Mouse (Mus musculus): ENCODE measurements around the gene Cdkn2a.

Gene Cdkn2a

DNA sequence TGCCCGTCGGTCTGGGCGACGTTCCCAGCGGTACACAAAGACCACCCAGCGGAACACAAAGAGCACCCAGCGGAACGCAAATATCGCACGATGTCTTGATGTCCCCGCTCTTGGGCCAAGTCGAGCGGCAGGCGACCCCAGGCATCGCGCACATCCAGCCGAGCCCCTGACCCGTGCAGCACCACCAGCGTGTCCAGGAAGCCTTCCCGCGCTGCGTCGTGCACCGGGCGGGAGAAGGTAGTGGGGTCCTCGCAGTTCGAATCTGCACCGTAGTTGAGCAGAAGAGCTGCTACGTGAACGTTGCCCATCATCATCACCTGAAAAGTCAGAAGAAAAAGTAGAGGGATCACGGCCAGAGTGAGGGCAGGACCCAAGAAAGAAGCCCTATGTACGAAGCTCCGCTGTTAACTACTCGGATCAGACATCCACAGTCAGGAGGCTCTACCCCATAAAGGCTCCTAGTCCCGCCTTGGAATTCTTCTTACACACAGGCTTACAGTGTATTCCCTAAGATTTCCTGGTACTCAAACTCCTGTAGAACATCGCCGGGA, 17.7 kb downstream of the Cdkn2a start:
- no peak for DNase-seq

DNA sequence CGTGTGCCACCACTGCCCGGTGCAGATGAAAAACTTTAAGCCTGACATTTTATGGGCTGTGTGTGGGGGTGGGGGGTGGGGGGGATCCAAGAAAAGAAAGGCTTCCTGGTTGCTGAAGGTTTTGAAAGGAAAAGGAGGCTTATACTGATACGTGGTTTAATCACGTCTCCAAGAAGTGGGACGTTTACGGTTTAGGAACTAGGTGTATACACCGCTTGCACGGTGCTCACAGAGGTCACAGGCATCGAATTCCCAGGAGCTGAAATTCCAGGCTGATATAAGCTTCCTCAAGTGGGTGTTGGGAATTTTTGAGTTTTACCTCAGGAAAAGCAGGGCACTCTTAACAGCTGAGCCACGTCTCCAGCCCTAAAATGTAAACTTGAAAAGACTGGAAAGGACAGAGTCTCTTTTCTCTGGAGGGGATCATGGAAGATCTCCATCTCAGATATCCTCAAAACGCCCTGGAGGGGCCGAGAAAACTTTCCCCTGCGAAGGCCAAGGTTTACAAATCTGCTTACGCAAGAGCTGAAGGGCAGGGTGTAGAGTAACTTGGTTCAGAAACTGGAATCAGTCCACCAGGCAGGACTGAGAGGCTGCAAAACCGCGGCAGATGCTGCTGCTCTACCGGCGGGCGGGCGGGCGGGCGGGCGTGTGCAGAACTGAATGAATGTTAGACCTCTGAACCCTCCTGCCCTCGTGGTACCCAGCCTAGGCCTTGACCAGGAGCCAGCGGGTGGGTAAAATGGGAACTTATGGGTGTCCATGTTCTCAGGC, 18.5 kb downstream of the Cdkn2a start:
- no peak for DNase-seq

DNA sequence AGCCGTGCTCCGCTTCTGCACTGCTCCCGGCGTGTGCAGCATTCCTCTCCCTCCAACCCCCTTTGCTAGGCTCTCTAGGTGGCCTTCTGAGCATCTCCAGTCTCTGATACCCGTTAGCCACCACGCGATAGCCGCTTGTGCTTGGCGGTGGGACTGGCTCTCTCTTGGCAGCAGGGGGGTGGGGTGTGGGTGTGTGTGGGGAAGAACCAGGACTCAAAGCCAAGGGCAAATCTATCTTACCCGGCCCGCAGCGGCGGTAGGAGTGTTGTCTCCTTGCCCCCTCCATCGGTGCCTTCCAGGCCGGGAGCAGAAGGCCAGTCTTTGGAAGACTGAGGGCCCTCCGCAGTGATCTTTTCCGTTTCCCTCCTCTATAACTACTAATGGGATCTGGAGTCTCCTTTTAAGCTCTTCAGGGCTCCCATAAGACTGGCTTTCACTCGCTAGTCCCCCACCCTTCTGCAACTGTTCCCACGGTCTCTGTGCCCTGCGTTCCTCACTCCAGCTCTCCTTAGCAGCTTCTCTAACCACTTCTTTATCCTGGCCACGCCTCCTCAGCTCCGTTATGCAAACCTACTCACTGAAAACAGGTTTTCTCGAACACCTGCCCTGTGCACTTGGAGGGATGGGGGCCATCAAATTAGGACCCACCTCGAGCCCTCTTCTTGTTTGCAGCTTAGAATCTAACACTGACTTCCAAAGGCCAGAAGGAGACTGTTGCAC, 19.5 kb downstream of the Cdkn2a start:
- no peak for DNase-seq

DNA sequence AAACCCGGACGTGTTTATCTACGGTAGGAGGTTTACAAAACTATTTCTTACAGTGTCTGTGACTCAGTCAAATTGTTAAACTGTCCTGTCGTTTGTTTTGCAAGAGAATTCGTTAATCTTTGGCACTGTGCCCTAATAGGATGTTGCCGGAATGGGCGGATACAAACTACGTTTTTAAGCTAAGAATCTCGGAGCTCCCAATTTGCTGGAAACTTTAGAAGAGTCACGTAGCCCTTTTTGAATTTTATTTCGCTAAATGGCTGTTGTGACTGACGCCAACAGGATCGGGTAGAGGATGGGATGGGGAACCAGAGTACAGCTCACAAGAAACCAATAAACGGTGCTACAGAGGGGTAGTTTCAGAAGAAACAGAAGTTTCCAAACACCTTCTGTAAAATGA, 20.4 kb downstream of the Cdkn2a start:
- no peak for DNase-seq

DNA sequence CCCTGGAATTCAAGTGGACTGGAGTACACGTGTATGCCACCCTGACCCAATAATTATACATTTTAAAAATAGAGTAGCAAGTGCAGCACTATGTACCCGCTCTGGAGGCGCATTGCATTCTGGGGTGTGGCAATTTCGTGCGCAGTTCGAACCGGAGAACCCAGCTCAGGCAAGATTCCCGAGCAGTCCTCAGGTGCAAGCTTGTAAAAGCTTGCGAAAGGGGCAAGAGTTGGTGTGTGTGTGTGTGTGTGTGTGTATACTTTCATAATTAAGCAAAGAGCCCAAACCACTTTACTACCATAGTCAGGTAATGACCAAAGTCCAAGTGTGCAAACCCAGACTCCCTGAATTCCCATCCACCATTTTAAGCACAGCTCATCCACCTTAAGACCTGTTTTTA, 20.9 kb downstream of the Cdkn2a start:
- no peak for DNase-seq

DNA sequence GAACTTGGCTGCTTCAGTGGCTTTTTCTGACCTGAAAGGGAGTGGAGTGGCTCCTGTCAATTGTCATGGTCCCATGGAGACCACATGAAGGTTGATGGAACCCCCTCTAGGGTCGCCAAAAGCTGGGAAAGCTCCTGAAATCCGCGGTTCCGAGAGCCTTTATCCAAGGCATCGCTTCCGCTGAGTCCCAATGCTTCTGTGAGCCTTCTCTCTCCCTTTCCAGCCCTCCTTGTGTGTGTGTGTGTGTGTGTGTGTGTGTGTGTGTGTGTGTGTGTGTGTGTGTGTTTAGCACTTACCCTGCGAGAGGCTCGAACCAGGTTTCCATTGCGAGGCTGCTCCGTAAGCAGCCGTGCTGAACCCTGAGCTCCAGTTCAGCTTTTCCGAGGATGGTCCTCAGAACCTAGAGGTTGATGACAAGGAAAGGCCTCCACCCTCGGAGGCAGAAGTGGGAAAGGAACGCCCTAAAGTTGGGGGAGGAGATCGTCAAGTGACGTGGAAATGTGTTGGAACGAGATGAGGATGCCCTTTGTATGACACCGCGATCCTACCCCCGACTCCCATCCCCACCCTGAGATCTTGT, 21.4 kb downstream of the Cdkn2a start:
- no peak for DNase-seq

DNA sequence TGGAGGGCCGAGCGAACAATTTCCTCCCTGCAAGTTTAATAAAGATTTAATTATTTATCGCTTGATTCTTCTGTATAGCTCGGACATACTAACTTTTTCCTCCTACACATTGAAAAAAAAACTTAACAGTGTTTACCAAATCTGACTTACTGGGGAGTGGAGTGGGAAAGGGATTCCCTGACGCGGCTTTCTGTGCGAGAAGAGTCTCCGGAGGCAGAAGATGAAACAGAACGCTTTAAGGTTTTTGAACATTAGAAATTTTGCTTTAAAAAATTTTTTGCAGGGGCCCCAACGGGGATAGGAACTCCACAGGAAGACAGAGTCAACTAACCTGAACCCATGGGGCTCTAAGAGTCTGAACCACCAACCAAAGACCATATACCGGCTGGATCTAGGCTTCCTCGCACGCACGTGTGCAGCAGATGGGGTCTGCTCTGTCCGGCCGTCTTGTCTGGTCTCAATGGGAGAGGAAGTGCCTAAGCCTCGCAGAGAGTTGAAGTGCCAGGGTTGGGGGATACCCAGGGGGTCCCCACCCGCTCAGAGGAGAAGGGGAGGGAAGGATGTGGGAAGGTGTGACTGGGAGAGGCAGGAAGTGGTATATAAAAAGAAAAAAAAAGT, 22.2 kb downstream of the Cdkn2a start:
- DNase-seq: no peak

DNA sequence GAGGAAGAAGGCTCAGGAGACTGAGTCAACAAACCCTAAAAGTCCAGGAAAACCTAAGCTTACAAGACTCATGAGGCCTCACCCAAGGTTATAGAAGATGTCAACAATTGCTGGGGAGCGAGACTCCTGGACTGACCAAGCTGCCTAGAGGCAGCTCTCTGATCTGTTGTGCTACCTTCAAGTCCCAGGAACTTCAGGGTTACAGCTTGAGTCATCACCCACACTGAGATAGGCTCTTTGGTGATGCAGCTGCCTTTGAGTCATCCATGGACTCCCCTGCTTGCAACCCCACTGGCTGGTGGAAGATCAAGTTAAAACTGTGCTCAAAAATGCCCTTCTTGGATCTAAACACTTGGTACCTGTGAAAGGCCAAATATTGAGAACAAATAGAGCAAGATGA, 36.7 kb downstream of the Cdkn2a start:
- no peak for DNase-seq

DNA sequence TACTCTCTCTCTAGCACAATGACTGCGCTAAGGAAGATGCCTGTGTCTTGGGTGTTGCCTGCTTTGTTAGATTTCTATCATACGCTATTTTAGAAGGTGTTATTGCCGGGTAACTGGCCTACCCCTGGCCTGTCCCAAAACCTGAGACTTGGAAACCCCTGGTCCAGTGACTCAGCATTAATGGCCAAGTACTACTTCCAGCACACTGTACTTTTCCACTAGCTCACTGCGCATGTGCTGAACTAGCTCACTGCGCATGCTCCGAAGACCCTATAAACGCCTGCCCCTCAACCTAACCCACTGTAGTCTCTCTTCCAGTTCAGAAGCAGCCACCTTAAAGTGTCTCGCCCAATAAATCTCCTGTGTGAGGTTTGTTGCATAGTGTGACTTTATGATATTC, 60.0 kb downstream of the Cdkn2a start:
- DNase-seq: no peak
